Mouse (Mus musculus): ENCODE results near the gene C2cd4c.

- TF ChIP-seq CTCF (conservative IDR thresholded peaks at IDR 0.05; ENCODE audit: insufficient read depth, insufficient read length, low read depth, low read length) (no peak), POLR2A (IDR thresholded peaks at IDR 0.05; ENCODE audit: low read depth, low read length) (no peak)
These were observed 11.6 kb upstream of the C2cd4c start for GRCm38 (mm10) chr10:79625398-79625797.
